Mouse (Mus musculus) lung, postnatal 0 days (tissue): Measurements from ENCODE around the gene 4930432K21Rik.

Experiments used
- CTCF ChIP-seq: IDR thresholded peaks from 2 replicates; pipeline ENCODE4 v1.5.1; 2016; ENCODE audit warnings: antibody characterized with exemption, mild to moderate bottlenecking
- EP300 ChIP-seq: IDR thresholded peaks from 2 replicates; pipeline ENCODE4 v1.6.1; 2016; ENCODE audit warnings: antibody characterized with exemption, mild to moderate bottlenecking, control low read depth

- TF ChIP-seq CTCF (no peak), EP300 (no peak)
These were observed 32.8 kb downstream of the 4930432K21Rik start for GRCm38 (mm10) chr8:84180530-84181190.
